Comparison of ENCODE assay signal across 8 mouse cellular contexts in the genomic region with DNA sequence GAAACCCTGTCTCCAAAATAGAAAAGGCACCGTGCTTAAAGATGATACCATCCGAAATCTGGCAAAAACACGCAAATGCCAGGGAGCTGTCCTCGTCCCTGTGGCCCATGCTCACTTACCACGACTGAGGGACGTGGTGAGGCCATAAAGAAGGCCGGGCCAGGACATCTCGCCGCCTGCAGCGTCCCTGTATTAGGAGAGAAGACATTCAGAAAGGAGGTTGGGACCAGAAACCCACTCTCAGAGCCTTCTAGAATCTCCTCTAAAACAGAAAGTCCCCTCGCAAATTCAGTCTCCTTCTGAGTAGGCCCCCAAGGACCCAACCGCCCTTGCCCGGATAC. TPM values are rescaled to one million over a fixed set of nuclear protein-coding genes. Genes with fewer than 3 reads are reported as not detected.
DNase-seq lines count a peak whose midpoint lies in the region; ATAC-seq and TF ChIP-seq lines count a peak whose summit lies in the region.

No protein-coding gene starts in this region.

- DNase-seq in gastrocnemius, adult 2 months, result peak; percentile 47
- DNase-seq in gastrocnemius, postnatal 10 days, result no peak
- peak; percentile 14 for DNase-seq in urinary bladder, postnatal 25 days (ENCODE audit: low spot score)
- no peak for DNase-seq in urinary bladder, postnatal 14 days (ENCODE audit: low spot score)
- DNase-seq in stomach, postnatal 0 days (ENCODE audit: low spot score), result no peak
- no peak for DNase-seq in spleen, adult 18-20 months
- no peak for DNase-seq in yolk sac, embryonic 10.5 days (ENCODE audit: low spot score)

- no peaks in the 10 kb centered on the region for H3K27me3 ChIP-seq in liver, embryonic 12.5 days (replicated peaks)
- no peaks in the 10 kb centered on the region for H3K27me3 ChIP-seq in stomach, postnatal 0 days (ENCODE audit: control insufficient read depth, insufficient read depth, low read length)

- intact Hi-C loops in gastrocnemius, adult 2 months (cut with DNase I), result no loop called here

- H3K9me3 ChIP-seq in liver, embryonic 12.5 days (replicated peaks), result no peaks in the 10 kb centered on the region
- no peaks in the 10 kb centered on the region for H3K9me3 ChIP-seq in stomach, postnatal 0 days (ENCODE audit: control insufficient read depth, low read length)

- peak; percentile 21 for ATAC-seq in liver, embryonic 12.5 days
- ATAC-seq in stomach, postnatal 0 days (ENCODE audit: low FRiP score, low TSS enrichment), result no peak; the same call in none of the 2 replicates

- peak overlapping the region; percentile 90 for H3K4me3 ChIP-seq in gastrocnemius, adult 2 months
- H3K4me3 ChIP-seq in liver, embryonic 12.5 days, result peak overlapping the region; percentile 68
- H3K4me3 ChIP-seq in stomach, postnatal 0 days (ENCODE audit: low read depth, low read length), result peak overlapping the region; percentile 63

- TF ChIP-seq EP300 in stomach, postnatal 0 days (optimal IDR thresholded peaks at IDR 0.05), result no peak

- TF ChIP-seq CTCF in gastrocnemius, adult 2 months (IDR thresholded peaks at IDR 0.05), result no peak
- no peak for TF ChIP-seq CTCF in stomach, postnatal 0 days (IDR thresholded peaks at IDR 0.05; ENCODE audit: low read depth)

- peak overlapping the region; percentile 99 for H3K27ac ChIP-seq in gastrocnemius, adult 2 months
- H3K27ac ChIP-seq in liver, embryonic 12.5 days, result peak overlapping the region; percentile 83
- H3K27ac ChIP-seq in stomach, postnatal 0 days (replicated peaks), result peak overlapping the region; percentile 81

- H3K9ac ChIP-seq in liver, embryonic 12.5 days, result peak overlapping the region; percentile 87
- peak overlapping the region; percentile 70 for H3K9ac ChIP-seq in stomach, postnatal 0 days (ENCODE audit: low read length)

- H3K4me2 ChIP-seq in liver, embryonic 12.5 days, result peak overlapping the region; percentile 92
- H3K4me2 ChIP-seq in stomach, postnatal 0 days (replicated peaks; ENCODE audit: low read depth), result peak overlapping the region; percentile 86

- peaks cover 60% of the 10 kb centered on the region for H3K36me3 ChIP-seq in liver, embryonic 12.5 days
- H3K36me3 ChIP-seq in stomach, postnatal 0 days (ENCODE audit: control insufficient read depth, insufficient read depth, low read length), result no peaks in the 10 kb centered on the region; the same call in none of the 2 replicates

- WGBS in liver, embryonic 12.5 days (ENCODE audit: insufficient replicate concordance), result 1% methylated on average over 13 of the region's 13 CpGs
- 1% methylated on average over 13 of the region's 13 CpGs for WGBS in stomach, postnatal 0 days

- H3K4me1 ChIP-seq in liver, embryonic 12.5 days, result peaks cover 31% of the 10 kb centered on the region
- H3K4me1 ChIP-seq in stomach, postnatal 0 days (replicated peaks; ENCODE audit: control insufficient read depth, insufficient read depth), result no peaks in the 10 kb centered on the region

RNA-seq across cellular contexts. Expression of gene Mrps12, which starts 0.3 kb away (rescaled TPM):
- 10 to 100 TPM; 36.0 to 41.0 TPM for total RNA-seq in gastrocnemius, adult 2 months (2021)
- total RNA-seq in gastrocnemius, postnatal 10 days (2021), result 10 to 100 TPM; 40.2 to 46.5 TPM
- 122 and 123 TPM in 2 replicates for polyA plus RNA-seq in liver, embryonic 12.5 days (2016; fragmentation: Nextera tagmentation; extraction: Ambion mirVana)
- polyA plus RNA-seq in stomach, postnatal 0 days (2015; fragmentation: Nextera tagmentation; extraction: Ambion mirVana), result 113 and 118 TPM in 2 replicates

RNA-seq across cellular contexts. Expression of gene Sars2, which starts 0.5 kb away (rescaled TPM):
- total RNA-seq in gastrocnemius, adult 2 months (2021), result 10 to 100 TPM; 11.7 to 14.7 TPM
- 10 to 100 TPM; 16.2 to 18.6 TPM for total RNA-seq in gastrocnemius, postnatal 10 days (2021)
- 20.4 and 22.3 TPM in 2 replicates for polyA plus RNA-seq in liver, embryonic 12.5 days (2016; fragmentation: Nextera tagmentation; extraction: Ambion mirVana)
- polyA plus RNA-seq in stomach, postnatal 0 days (2015; fragmentation: Nextera tagmentation; extraction: Ambion mirVana), result 11.4 and 12.3 TPM in 2 replicates

RNA-seq across cellular contexts. Expression of gene Ccer2, which starts 14.6 kb away (rescaled TPM):
- not detected for total RNA-seq in gastrocnemius, adult 2 months (2021)
- not detected for total RNA-seq in gastrocnemius, postnatal 10 days (2021)
- not detected in 2 replicates for polyA plus RNA-seq in liver, embryonic 12.5 days (2016; fragmentation: Nextera tagmentation; extraction: Ambion mirVana)
- not detected in 2 replicates for polyA plus RNA-seq in stomach, postnatal 0 days (2015; fragmentation: Nextera tagmentation; extraction: Ambion mirVana)

RNA-seq across cellular contexts. Expression of gene Fbxo17, which starts 24.7 kb away (rescaled TPM):
- 1 to 10 TPM; 2.5 to 4.9 TPM for total RNA-seq in gastrocnemius, adult 2 months (2021)
- 10 to 100 TPM; 12.2 to 13.5 TPM for total RNA-seq in gastrocnemius, postnatal 10 days (2021)
- 1.7 and 1.9 TPM in 2 replicates for polyA plus RNA-seq in liver, embryonic 12.5 days (2016; fragmentation: Nextera tagmentation; extraction: Ambion mirVana)
- 5.6 and 6.1 TPM in 2 replicates for polyA plus RNA-seq in stomach, postnatal 0 days (2015; fragmentation: Nextera tagmentation; extraction: Ambion mirVana)

RNA-seq across cellular contexts. Expression of gene Sirt2, which starts 25.2 kb away (rescaled TPM):
- total RNA-seq in gastrocnemius, adult 2 months (2021), result 10 to 100 TPM; 91.0 to 92.5 TPM
- total RNA-seq in gastrocnemius, postnatal 10 days (2021), result 10 to 100 TPM; 78.5 to 80.4 TPM
- polyA plus RNA-seq in liver, embryonic 12.5 days (2016; fragmentation: Nextera tagmentation; extraction: Ambion mirVana), result 28.5 and 29.0 TPM in 2 replicates
- polyA plus RNA-seq in stomach, postnatal 0 days (2015; fragmentation: Nextera tagmentation; extraction: Ambion mirVana), result 35.3 and 39.3 TPM in 2 replicates

Comparison
In these comparisons a context has a peak if more than half of its experiments do, and no peak if none do; other contexts are left out.
1. DNase-seq: peak in gastrocnemius, adult 2 months (single experiment) and urinary bladder, postnatal 25 days (single experiment); none in gastrocnemius, postnatal 10 days (single experiment), urinary bladder, postnatal 14 days (single experiment), stomach, postnatal 0 days (single experiment), spleen, adult 18-20 months (0 of 2) and yolk sac, embryonic 10.5 days (single experiment).
2. Peak in every context shown above with its lines, with median percentiles within 50 percentile points of each other: H3K27ac ChIP-seq and H3K4me3 ChIP-seq.